Mouse (Mus musculus) gastrocnemius, postnatal 10 days (tissue): ENCODE measurements around the gene Atxn7. TPM values are rescaled to one million over a fixed set of nuclear protein-coding genes. Genes with fewer than 3 reads are reported as not detected.
"Not testable (repeated sequence)": the region's sequence is repeated elsewhere in the genome, so short reads cannot be mapped to it uniquely, and the experiment has no call there.

Source experiments
- DNase-seq: peaks from one replicate; pipeline ENCODE4 v3.0.0; 2021; ENCODE audit warnings: mixed read lengths
- total RNA-seq, 2 experiments: library from RNA; stranded (reverse); gene quantifications; 2 replicates each; pipeline ENCODE4 v1.2.3; 2021

Gene Atxn7
- total RNA-seq, 2 experiments from 2014 or later: 14.9 to 15.4 TPM

DNA sequence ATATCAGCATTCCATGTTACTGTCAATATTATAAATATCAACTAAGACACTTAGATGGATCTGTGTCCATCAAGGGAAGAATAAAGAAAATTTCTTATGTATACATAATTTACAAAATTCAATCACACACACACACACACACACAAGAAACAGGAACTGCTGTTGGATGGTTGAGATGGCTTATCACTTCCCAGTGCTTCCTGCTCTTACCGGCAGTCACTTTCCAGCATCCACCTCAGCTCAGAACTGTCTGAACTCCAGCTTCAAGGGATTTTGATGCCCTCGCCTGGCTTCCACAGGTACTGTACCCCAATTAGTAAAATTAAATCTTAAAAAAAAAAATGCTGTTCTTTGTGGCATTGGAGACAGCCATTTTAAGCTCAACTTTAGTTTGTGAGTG lies 27.2 kb downstream of the Atxn7 start:
- no peak for DNase-seq

GRCm38 (mm10) chr14:13990741-13991140 lies 29.5 kb downstream of the Atxn7 start:
- DNase-seq: no peak

DNA sequence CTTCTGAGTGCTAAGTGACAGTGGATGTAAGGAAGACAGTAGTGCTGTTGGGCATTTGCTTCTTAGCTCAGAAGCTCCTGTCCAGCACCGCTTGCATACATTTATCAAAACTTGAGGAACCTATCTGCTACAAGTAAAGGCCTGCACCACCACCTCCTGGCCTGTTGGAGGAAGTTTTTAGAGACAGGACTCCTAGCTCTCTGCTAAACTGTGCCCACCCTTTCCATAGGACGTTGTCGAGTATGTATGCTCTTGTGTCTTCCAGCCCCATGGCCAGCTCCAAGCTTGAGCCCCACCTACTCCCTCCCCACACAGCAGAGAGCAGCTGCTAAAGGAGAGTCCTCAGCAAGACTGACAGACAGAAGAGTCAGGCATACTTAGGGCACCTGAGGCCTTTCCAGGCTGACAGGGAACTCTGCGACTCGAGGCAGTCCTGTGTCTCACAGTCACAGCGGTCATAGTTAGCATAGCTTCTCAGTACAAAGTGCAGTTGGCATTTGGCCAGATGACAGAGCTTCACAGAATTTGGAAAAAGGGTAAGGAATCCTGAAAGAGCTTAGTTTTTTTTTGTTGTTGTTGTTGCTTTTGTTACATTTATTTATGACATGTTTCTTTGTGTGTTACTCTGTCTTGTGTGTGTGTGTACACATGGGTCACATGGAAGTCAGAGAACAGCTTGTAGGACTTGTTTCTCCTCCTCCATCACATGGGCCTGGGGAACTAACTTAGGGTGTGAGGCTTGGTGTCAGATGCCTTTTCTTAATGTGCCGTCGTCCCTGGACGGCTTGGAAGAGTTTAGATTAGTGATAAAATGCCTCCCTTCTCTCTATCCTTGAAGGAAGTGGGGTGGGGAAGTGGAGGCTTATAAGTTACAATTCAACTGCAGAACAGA lies 34.2 kb downstream of the Atxn7 start:
- DNase-seq: no peak

- DNase-seq: no peak
These were observed 41.5 kb downstream of the Atxn7 start for GRCm38 (mm10) chr14:14002771-14003170.

DNA sequence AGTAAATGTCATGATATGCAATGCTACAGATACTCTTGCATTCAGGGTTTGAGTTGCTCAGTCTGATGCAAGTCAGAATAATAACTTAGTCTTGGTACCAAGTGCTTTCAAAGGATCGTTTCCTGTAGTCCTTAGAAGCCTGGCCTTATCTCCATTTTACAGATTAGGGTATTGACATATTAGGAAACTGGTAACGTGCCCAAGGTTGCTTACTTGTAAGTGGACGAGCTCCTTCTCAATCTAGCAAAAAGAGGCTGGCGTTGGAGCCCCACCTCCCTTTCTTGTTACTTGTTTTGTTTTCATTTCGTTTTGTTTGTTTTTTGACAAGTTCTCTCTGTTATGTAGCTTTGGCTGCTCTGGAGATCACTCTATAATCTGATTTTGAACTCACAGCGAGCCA lies 48.5 kb downstream of the Atxn7 start:
- no peak for DNase-seq

GRCm38 (mm10) chr14:14012383-14013251 lies 51.4 kb downstream of the Atxn7 start:
- peak; percentile 79 for DNase-seq

DNA sequence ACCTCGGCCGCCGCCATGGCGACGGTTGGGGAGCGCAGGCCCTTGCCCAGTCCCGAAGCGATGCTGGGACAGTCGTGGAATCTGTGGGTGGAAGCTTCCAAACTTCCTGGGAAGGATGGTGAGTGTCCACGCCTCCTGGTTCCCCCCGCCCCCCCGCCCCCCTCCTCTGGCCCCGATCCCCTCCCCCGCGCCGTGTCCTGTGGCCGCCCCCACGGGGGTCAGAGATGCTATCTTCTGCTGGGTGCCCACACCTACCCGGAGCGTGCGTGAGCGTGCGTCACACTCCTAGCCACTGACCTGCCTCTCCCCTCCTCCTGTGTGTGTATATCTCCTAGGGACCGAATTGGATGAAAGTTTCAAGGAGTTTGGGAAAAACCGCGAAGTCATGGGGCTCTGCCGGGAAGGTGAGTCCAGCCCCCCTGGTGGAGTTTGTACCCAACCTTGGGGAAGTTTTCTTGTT lies 52.0 kb downstream of the Atxn7 start:
- DNase-seq: no peak

DNA sequence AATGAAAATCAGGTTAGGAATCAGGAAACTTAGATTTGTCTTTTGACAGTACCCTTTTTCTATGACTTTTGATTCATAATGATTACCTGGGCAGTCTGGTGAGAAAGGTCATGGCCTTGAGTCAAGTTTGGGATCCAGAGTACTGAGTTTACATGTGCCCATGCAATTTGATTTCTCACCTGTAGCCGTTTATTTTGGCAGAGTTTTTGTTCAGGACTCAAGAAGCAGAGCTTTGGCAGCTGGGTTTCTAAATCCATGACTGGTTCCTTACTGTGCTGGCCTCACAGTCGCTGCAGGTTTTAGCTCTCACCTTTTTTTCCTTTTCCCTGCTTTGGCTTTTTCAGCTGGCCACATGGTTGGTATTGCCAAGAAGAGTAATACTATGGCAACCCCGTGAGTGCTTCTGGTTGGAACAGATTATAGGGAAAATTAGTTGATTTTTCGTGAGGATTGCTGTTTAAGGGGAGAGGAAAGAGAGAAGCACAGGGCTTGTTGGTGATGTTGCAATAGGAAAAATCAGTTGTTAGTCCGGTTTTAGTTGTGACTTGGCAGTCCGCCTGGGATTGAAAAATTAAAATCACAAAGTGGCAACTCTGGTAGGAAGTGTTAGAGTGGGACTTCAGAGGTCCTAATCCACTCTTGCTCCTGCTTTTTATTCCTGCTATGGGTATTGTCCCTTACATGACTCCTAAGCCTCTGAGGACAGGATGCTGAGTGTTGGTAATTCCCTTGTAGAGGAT lies 53.6 kb downstream of the Atxn7 start:
- DNase-seq: no peak

GRCm38 (mm10) chr14:14019155-14019894 lies 58.1 kb downstream of the Atxn7 start:
- no peak for DNase-seq

DNA sequence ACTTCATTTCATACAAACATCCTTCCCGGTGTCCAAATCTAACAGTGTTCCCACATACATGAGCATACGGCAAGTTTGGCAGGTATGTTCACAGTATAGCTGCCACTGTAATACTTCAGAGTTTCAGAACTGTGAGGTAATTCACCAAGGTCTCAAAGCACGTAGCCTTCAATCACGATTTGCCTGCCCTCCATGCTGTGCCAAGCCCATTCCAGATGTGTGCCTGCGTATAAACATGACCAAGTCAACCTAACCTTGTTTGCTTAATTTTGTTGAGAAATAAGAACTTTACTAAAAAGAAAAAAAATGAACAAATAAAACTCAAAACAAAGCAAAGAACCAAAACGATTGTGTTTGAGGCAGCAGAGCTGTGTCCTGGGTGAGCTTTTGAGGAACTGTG lies 60.0 kb downstream of the Atxn7 start:
- no peak for DNase-seq

- no peak for DNase-seq
These were observed 64.6 kb downstream of the Atxn7 start for GRCm38 (mm10) chr14:14025870-14026269.

- DNase-seq: no peak
These were observed 69.4 kb downstream of the Atxn7 start for GRCm38 (mm10) chr14:14030621-14031020.

- no peak for DNase-seq
These were observed 71.6 kb downstream of the Atxn7 start for GRCm38 (mm10) chr14:14032842-14033241.

DNA sequence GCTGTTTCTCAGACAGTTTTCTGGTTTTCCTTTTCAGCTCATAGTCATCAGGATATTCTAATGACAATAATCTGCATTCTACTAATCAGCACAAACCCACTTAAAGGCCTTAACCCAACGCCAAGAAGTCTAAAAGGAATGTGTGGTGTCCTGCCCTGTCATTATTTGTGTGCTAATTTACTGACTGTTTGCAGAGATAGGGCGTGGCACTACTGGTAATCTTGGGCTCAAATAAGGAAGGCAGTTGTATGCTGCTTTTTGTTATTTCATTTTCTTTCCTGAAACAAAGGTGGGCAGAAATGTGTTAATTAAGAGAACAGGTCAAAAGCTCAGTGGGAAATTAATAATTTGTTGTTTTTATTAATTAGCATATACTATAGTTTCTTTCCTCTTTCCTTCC lies 75.1 kb downstream of the Atxn7 start:
- DNase-seq: no peak

- no peak for DNase-seq
These were observed 77.0 kb downstream of the Atxn7 start for GRCm38 (mm10) chr14:14038233-14038632.

DNA sequence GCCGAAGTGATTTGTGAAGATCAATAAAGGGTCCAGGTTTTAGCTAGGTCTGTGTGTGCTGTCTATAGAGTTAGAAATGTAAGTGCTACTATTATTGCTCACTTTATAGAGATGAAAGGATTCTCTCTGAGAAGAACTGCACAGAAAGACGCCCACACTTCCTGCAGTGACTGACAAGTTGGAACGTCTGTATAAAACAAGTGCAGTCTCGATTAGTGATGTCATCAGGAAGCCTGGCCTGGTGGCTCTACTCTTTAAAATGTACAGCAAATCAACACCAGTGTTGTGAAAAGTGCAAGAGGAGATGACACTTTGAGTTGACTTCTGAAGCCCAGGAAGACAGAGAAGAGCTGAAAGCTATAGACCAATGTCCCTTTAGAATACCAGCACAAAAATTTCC lies 81.1 kb downstream of the Atxn7 start:
- no peak for DNase-seq

DNA sequence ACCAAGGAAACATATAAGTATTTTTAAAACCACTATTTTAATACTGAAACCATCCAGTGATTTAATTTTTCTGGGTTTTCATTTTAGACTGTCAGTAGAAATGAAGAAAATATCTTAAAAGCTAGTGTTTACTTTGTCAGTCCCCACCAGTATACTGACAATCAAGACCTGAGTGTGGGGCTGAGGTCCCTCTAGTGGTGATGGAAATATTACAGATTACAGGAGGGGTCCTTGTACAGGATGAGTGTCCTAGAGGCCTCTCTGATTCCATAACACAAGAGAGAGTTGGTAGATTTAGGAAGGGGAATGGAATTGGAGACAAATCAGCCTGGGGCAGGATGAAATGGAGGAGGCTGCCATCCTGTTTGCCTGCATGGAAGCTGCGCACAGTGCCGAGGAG lies 93.1 kb downstream of the Atxn7 start:
- no peak for DNase-seq

GRCm38 (mm10) chr14:14059606-14060005 lies 98.4 kb downstream of the Atxn7 start:
- DNase-seq: not testable (repeated sequence)

DNA sequence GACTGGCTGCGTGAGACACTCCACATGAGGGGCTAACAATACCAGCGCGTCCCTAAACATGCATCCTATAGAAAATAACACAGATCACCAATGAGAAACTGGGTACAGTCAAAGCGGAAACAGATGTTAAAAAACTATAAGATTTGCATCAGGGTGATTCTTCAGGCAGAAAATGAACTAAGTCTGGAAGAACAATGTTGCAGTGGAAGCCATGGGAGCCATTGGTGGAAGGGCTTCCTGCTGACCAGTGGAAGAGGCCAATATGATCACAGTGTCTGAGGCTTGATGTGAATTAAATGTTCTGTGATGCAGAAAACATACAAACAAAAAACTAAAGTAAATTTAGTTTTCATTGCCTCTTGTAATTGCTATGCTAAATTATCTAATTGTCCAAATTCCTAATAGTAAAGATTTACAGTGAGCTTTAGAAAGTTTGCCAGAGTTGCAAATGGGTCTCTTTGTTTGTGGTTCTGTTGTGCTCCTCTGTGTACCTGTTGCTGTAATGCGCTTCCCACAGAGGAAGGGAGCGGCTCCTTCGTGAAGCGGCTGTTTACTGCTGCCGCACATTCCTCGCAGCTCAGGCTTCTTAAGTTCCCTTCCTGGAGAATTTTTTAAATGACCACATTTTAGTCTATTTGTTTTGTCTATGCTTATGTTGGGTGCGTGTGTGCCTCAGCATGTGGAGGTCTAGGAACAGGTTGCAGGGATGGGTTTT lies 101.4 kb downstream of the Atxn7 start:
- DNase-seq: no peak

- no peak for DNase-seq
These were observed 102.1 kb downstream of the Atxn7 start for GRCm38 (mm10) chr14:14063382-14063781.
